In the genomic region with DNA sequence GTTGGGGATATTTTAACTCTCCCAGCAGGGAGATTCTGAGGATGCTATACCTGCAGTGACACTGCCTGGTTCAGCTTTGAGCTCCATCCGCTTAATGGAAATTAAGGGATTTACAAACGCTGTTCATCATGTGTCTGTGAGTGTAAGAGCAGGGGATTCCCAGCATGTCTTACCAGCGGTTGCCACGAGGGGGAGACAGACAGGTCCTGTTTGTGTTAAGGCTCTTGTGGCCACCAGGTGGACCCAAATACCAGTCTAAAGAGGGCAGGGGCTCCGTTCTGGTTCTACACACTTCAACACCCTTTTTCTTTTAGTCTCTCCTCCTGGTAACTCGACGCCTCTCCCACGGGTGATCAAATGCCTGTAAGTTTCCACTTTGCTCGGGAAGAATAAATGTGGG, we compare ENCODE assay signal across 8 mouse cellular contexts. TPM values are rescaled to one million over a fixed set of nuclear protein-coding genes. Genes with fewer than 3 reads are reported as not detected.
DNase-seq lines count a peak whose midpoint lies in the region; ATAC-seq and TF ChIP-seq lines count a peak whose summit lies in the region.

No protein-coding gene starts in this region.

- no peaks in the 10 kb centered on the region for H3K36me3 ChIP-seq in embryonic facial prominence, embryonic 14.5 days (ENCODE audit: control insufficient read depth, insufficient read depth, low read length)
- no peaks in the 10 kb centered on the region for H3K36me3 ChIP-seq in kidney, embryonic 14.5 days (ENCODE audit: control insufficient read depth, insufficient read depth, low read length)
- H3K36me3 ChIP-seq in limb, embryonic 14.5 days (ENCODE audit: control insufficient read depth, insufficient read depth, low read length): no peaks in the 10 kb centered on the region

- no peak overlapping the region for H3K4me3 ChIP-seq in embryonic facial prominence, embryonic 14.5 days (ENCODE audit: low read depth, low read length)
- no peak overlapping the region for H3K4me3 ChIP-seq in kidney, embryonic 14.5 days (ENCODE audit: low read length)
- no peak overlapping the region for H3K4me3 ChIP-seq in limb, embryonic 14.5 days (replicated peaks; ENCODE audit: low read length)

- 3% methylated on average over 9 of the region's 9 CpGs for WGBS in embryonic facial prominence, embryonic 14.5 days
- WGBS in kidney, embryonic 14.5 days: 2% methylated on average over 9 of the region's 9 CpGs
- 2% methylated on average over 9 of the region's 9 CpGs for WGBS in limb, embryonic 14.5 days

- no peaks in the 10 kb centered on the region for H3K4me1 ChIP-seq in embryonic facial prominence, embryonic 14.5 days (ENCODE audit: control insufficient read depth, insufficient read depth, low read length)
- no peaks in the 10 kb centered on the region for H3K4me1 ChIP-seq in kidney, embryonic 14.5 days (ENCODE audit: control insufficient read depth, insufficient read depth, low read length)
- H3K4me1 ChIP-seq in limb, embryonic 14.5 days (ENCODE audit: control insufficient read depth, insufficient read depth, low read length): no peaks in the 10 kb centered on the region

- no peak for TF ChIP-seq POLR2A in limb, embryonic 14.5 days (IDR thresholded peaks at IDR 0.05; ENCODE audit: borderline replicate concordance, extremely low read depth, insufficient read depth, insufficient read length)

- H3K27me3 ChIP-seq in embryonic facial prominence, embryonic 14.5 days (replicated peaks; ENCODE audit: control insufficient read depth, insufficient read depth, low read length): 0 out of 2 replicates have a peak, but pooled peaks cover 3% of the 10 kb centered on the region
- no peaks in the 10 kb centered on the region for H3K27me3 ChIP-seq in kidney, embryonic 14.5 days (ENCODE audit: control insufficient read depth, insufficient read depth, low read length)
- no peaks in the 10 kb centered on the region for H3K27me3 ChIP-seq in limb, embryonic 14.5 days (ENCODE audit: control insufficient read depth, insufficient read depth, low read length)

- H3K4me2 ChIP-seq in embryonic facial prominence, embryonic 14.5 days (ENCODE audit: low read depth, low read length): no peak overlapping the region
- no peak overlapping the region for H3K4me2 ChIP-seq in kidney, embryonic 14.5 days (replicated peaks; ENCODE audit: low read depth, low read length)
- H3K4me2 ChIP-seq in limb, embryonic 14.5 days (replicated peaks; ENCODE audit: low read depth, low read length, severe bottlenecking): no peak overlapping the region

- H3K9ac ChIP-seq in embryonic facial prominence, embryonic 14.5 days (ENCODE audit: low read depth, low read length): no peak overlapping the region
- no peak overlapping the region for H3K9ac ChIP-seq in kidney, embryonic 14.5 days (ENCODE audit: low read depth, low read length)
- no peak overlapping the region for H3K9ac ChIP-seq in limb, embryonic 14.5 days (ENCODE audit: low read depth, low read length, severe bottlenecking)

- DNase-seq in 416B (ENCODE audit: low read depth): peak; percentile 92
- DNase-seq in adrenal gland, postnatal 36 days: peak; percentile 91 to 92
- DNase-seq in embryonic facial prominence, embryonic 14.5 days (ENCODE audit: low spot score): peak; percentile 95
- peak; percentile 82 to 90 for DNase-seq in heart, adult 9 months (ENCODE audit: low spot score in 2 of 2)
- DNase-seq in limb, embryonic 14.5 days (ENCODE audit: low spot score): peak; percentile 91
- peak; percentile 80 to 91 for DNase-seq in monocyte, adult 2 months (ENCODE audit: low read depth in 1 of 2, low spot score in 2 of 2)
- DNase-seq in spleen, postnatal 36 days (ENCODE audit: low spot score in 2 of 2): peak; percentile 80 to 87

- ATAC-seq in embryonic facial prominence, embryonic 14.5 days (ENCODE audit: low read depth): peak; percentile 89
- ATAC-seq in kidney, embryonic 14.5 days (ENCODE audit: low FRiP score, low TSS enrichment): peak; percentile 81
- ATAC-seq in limb, embryonic 14.5 days (ENCODE audit: low FRiP score, low read depth): peak; percentile 86

- no peak overlapping the region for H3K27ac ChIP-seq in embryonic facial prominence, embryonic 14.5 days (replicated peaks; ENCODE audit: low read depth, low read length)
- no peak overlapping the region for H3K27ac ChIP-seq in kidney, embryonic 14.5 days (ENCODE audit: low read depth, low read length)
- H3K27ac ChIP-seq in limb, embryonic 14.5 days (replicated peaks; ENCODE audit: low read depth, low read length): no peak overlapping the region

- peaks cover 9% of the 10 kb centered on the region for H3K9me3 ChIP-seq in embryonic facial prominence, embryonic 14.5 days (ENCODE audit: control insufficient read depth, low read length)
- H3K9me3 ChIP-seq in kidney, embryonic 14.5 days (ENCODE audit: control insufficient read depth, low read length): peaks cover 11% of the 10 kb centered on the region; the same call in 1 of the 2 replicates
- H3K9me3 ChIP-seq in limb, embryonic 14.5 days (ENCODE audit: control insufficient read depth, low read length): peaks cover 8% of the 10 kb centered on the region; the same call in 1 of the 2 replicates

RNA-seq across cellular contexts. Expression of a gene that starts 17.9 kb away (rescaled TPM):
- total RNA-seq in adrenal gland, postnatal 36 days (2021): 1 to 10 TPM; 5.1 to 9.3 TPM
- polyA plus RNA-seq in embryonic facial prominence, embryonic 14.5 days (2014; fragmentation: Nextera tagmentation; extraction: Ambion mirVana): 16.7 and 20.6 TPM in 2 replicates
- 22.7 and 26.8 TPM in 2 replicates for polyA plus RNA-seq in kidney, embryonic 14.5 days (2014; fragmentation: Nextera tagmentation; extraction: Ambion mirVana)
- 14.6 and 15.6 TPM in 2 replicates for polyA plus RNA-seq in limb, embryonic 14.5 days (2012; rRNA removed)
- 20.4 and 25.4 TPM in 2 replicates for polyA plus RNA-seq in limb, embryonic 14.5 days (2014; fragmentation: Nextera tagmentation; extraction: Ambion mirVana)

RNA-seq across cellular contexts. Expression of a gene that starts 59.5 kb away (rescaled TPM):
- 100 to 1,000 TPM; 102 to 158 TPM for total RNA-seq in adrenal gland, postnatal 36 days (2021)
- polyA plus RNA-seq in embryonic facial prominence, embryonic 14.5 days (2014; fragmentation: Nextera tagmentation; extraction: Ambion mirVana): 109 and 116 TPM in 2 replicates
- 81.1 and 112 TPM in 2 replicates for polyA plus RNA-seq in kidney, embryonic 14.5 days (2014; fragmentation: Nextera tagmentation; extraction: Ambion mirVana)
- polyA plus RNA-seq in limb, embryonic 14.5 days (2012; rRNA removed): 230 and 284 TPM in 2 replicates
- polyA plus RNA-seq in limb, embryonic 14.5 days (2014; fragmentation: Nextera tagmentation; extraction: Ambion mirVana): 143 and 153 TPM in 2 replicates
